In the genomic region with DNA sequence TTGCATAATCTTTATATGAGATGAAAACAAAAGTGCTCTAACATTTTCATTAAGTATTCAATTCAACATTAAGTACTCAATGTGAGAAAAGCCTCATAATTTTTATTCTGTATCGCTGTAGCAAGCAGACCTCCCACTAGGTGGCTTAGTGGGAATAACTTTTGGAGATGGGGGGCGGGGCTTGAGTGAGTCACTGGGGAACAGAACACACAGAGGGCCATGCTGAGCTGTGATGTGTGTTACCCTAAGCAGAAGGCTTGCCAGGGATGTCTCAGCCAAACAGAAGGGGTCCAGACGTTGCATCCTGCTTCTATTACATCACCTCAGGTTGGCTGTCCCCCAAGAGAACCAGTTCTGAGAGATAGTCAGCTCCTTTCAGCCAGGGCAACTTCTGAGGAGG, we compare ENCODE assay signal across 9 mouse cellular contexts. TPM values are rescaled to one million over a fixed set of nuclear protein-coding genes. Genes with fewer than 3 reads are reported as not detected.
A peak's percentile ranks its signal among the peaks of the same experiment; 100 is the strongest.
DNase-seq lines count a peak whose midpoint lies in the region; ATAC-seq lines count a peak whose summit lies in the region.
"Had no signal": no experiment of that assay in that cellular context is flagged by ENCODE, and none has a peak within 500 bp of the region (broad histone marks: within the 10 kb centered on the region; RNA-seq: fewer than 3 reads in every experiment).

No protein-coding gene starts in this region.

- H3K27ac ChIP-seq in kidney, embryonic 16.5 days (ENCODE audit: low read length) = no peak overlapping the region
- H3K27ac ChIP-seq in kidney, embryonic 15.5 days = no peak overlapping the region
- H3K27ac ChIP-seq: neural tube, embryonic 12.5 days had no signal

- H3K9me3 ChIP-seq in kidney, embryonic 16.5 days (ENCODE audit: low read length) = no peaks in the 10 kb centered on the region
- no peaks in the 10 kb centered on the region for H3K9me3 ChIP-seq in kidney, embryonic 15.5 days (replicated peaks)
- H3K9me3 ChIP-seq: neural tube, embryonic 12.5 days had no signal

- 19% methylated on average over 3 of the region's 3 CpGs for WGBS in kidney, embryonic 16.5 days
- WGBS in kidney, embryonic 15.5 days = 37% methylated on average over 3 of the region's 3 CpGs

- no peak overlapping the region for H3K9ac ChIP-seq in kidney, embryonic 16.5 days (replicated peaks; ENCODE audit: low read length)
- H3K9ac ChIP-seq in kidney, embryonic 15.5 days = no peak overlapping the region
- H3K9ac ChIP-seq: neural tube, embryonic 12.5 days had no signal

- no peaks in the 10 kb centered on the region; the same call in 1 of the 2 replicates for H3K27me3 ChIP-seq in kidney, embryonic 16.5 days (ENCODE audit: insufficient read depth, low read length)
- H3K27me3 ChIP-seq in kidney, embryonic 15.5 days = peaks cover 19% of the 10 kb centered on the region; the same call in 1 of the 2 replicates
- H3K27me3 ChIP-seq: neural tube, embryonic 12.5 days had no signal

- H3K4me3 ChIP-seq in kidney, embryonic 16.5 days (ENCODE audit: low read length) = no peak overlapping the region
- H3K4me3 ChIP-seq in kidney, embryonic 15.5 days (replicated peaks) = no peak overlapping the region
- H3K4me3 ChIP-seq: neural tube, embryonic 12.5 days had no signal

- peak; percentile 83 for DNase-seq in Muller cell, postnatal 12 days (ENCODE audit: inconsistent ontology term)
- peak; percentile 68 for DNase-seq in brain, adult 2 months (ENCODE audit: low read depth, low spot score)
- DNase-seq in heart, adult 8-10 months (ENCODE audit: low spot score) = peak; percentile 4
- peak; percentile 11 for DNase-seq in left cerebral cortex, adult 11 months (ENCODE audit: low spot score)
- peak; percentile 72 to 79 for DNase-seq in right cerebral cortex, postnatal 10 days (ENCODE audit: low spot score in 2 of 2)

- ATAC-seq in kidney, embryonic 16.5 days (ENCODE audit: low FRiP score, low TSS enrichment) = 0 out of 2 replicates have a peak, but pooled peaks have one; percentile 39
- no peak for ATAC-seq in kidney, embryonic 15.5 days (replicated peaks; ENCODE audit: low FRiP score)
- no peak for ATAC-seq in megakaryocyte-erythroid progenitor cell, adult 5-6 weeks (replicated peaks; ENCODE audit: low FRiP score, low TSS enrichment, poor library complexity, severe bottlenecking)

- H3K4me2 ChIP-seq in kidney, embryonic 16.5 days (replicated peaks; ENCODE audit: low read depth, low read length) = no peak overlapping the region
- H3K4me2 ChIP-seq in kidney, embryonic 15.5 days = no peak overlapping the region
- H3K4me2 ChIP-seq: neural tube, embryonic 12.5 days had no signal

- H3K36me3 ChIP-seq in kidney, embryonic 16.5 days (ENCODE audit: insufficient read depth, low read length) = no peaks in the 10 kb centered on the region
- no peaks in the 10 kb centered on the region for H3K36me3 ChIP-seq in kidney, embryonic 15.5 days
- H3K36me3 ChIP-seq: neural tube, embryonic 12.5 days had no signal

- no peaks in the 10 kb centered on the region for H3K4me1 ChIP-seq in kidney, embryonic 16.5 days (ENCODE audit: insufficient read depth, low read length)
- peaks cover 7% of the 10 kb centered on the region for H3K4me1 ChIP-seq in kidney, embryonic 15.5 days

RNA-seq across cellular contexts. Expression of a gene that starts 29.3 kb away (rescaled TPM):
- polyA plus RNA-seq in kidney, embryonic 16.5 days (2015; fragmentation: Nextera tagmentation; extraction: Ambion mirVana) = 1.6 and 1.9 TPM in 2 replicates
- polyA plus RNA-seq in kidney, embryonic 15.5 days (2015; fragmentation: Nextera tagmentation; extraction: Ambion mirVana) = 0.99 and 1.5 TPM in 2 replicates
- under 1 TPM; 0.24 to 0.62 (median 0.45) TPM for total RNA-seq in heart, adult 8-10 months (2022)
- total RNA-seq in megakaryocyte-erythroid progenitor cell, adult 5-6 weeks (2014; fragmentation: Nextera tagmentation) = not detected in 2 replicates
- not detected in 2 replicates for total RNA-seq in megakaryocyte-erythroid progenitor cell, adult 5-6 weeks (2017)

Comparison
In these comparisons a context has a peak if more than half of its experiments do, and no peak if none do; other contexts are left out.
1. DNase-seq: peak in every context shown above with its lines; median percentile 83 in Muller cell, postnatal 12 days; 76 in right cerebral cortex, postnatal 10 days; 68 in brain, adult 2 months; 11 in left cerebral cortex, adult 11 months; 4 in heart, adult 8-10 months.